ENCODE assay signal across 12 mouse cellular contexts in genomic region chrX:162021724-162022123, GRCm38 (mm10).
"Had no signal": no experiment of that assay in that cellular context is flagged by ENCODE, and none has a peak within 500 bp of the region (broad histone marks: within the 10 kb centered on the region; RNA-seq: fewer than 3 reads in every experiment).

No protein-coding gene starts in this region.

- H3K4me2 ChIP-seq: intestine, embryonic 15.5 days; limb, embryonic 15.5 days; liver, embryonic 13.5 days; midbrain, embryonic 12.5 days; stomach, embryonic 15.5 days had no signal

- ATAC-seq: intestine, embryonic 15.5 days; liver, postnatal 0 days; midbrain, embryonic 16.5 days had no signal

- H3K36me3 ChIP-seq: intestine, embryonic 15.5 days; limb, embryonic 15.5 days; liver, embryonic 13.5 days; midbrain, embryonic 12.5 days; stomach, embryonic 15.5 days had no signal

- H3K27me3 ChIP-seq: liver, embryonic 13.5 days had no signal

- H3K9ac ChIP-seq: intestine, embryonic 15.5 days; limb, embryonic 15.5 days; liver, embryonic 13.5 days; liver, postnatal 0 days; midbrain, embryonic 12.5 days; stomach, embryonic 15.5 days had no signal

- H3K9me3 ChIP-seq: intestine, embryonic 15.5 days; limb, embryonic 15.5 days; liver, embryonic 13.5 days; midbrain, embryonic 12.5 days; stomach, embryonic 15.5 days had no signal

- H3K27ac ChIP-seq: intestine, embryonic 15.5 days; limb, embryonic 15.5 days; liver, embryonic 13.5 days; midbrain, embryonic 12.5 days; stomach, embryonic 15.5 days had no signal

- DNase-seq: layer of hippocampus, adult 9-11 months; layer of hippocampus, postnatal 36 days; liver, embryonic 13.5 days; liver, postnatal 0 days; right cerebral cortex, postnatal 14 days; thymus, adult 2 months; thymus, postnatal 25 days had no signal

- H3K4me3 ChIP-seq: intestine, embryonic 15.5 days; limb, embryonic 15.5 days; liver, embryonic 13.5 days; midbrain, embryonic 12.5 days; stomach, embryonic 15.5 days had no signal

- H3K4me1 ChIP-seq: intestine, embryonic 15.5 days; limb, embryonic 15.5 days; stomach, embryonic 15.5 days had no signal
